Mouse (Mus musculus) mature B cell (primary cell): Measurements from ENCODE around the gene Larp1.

Source experiments
- in situ Hi-C: fragments of 300-500 bp; cut with MboI; formaldehyde crosslinking; loops from 2 replicates; pipeline ENCODE4 v1.14.3; 2019

The Larp1 gene

DNA sequence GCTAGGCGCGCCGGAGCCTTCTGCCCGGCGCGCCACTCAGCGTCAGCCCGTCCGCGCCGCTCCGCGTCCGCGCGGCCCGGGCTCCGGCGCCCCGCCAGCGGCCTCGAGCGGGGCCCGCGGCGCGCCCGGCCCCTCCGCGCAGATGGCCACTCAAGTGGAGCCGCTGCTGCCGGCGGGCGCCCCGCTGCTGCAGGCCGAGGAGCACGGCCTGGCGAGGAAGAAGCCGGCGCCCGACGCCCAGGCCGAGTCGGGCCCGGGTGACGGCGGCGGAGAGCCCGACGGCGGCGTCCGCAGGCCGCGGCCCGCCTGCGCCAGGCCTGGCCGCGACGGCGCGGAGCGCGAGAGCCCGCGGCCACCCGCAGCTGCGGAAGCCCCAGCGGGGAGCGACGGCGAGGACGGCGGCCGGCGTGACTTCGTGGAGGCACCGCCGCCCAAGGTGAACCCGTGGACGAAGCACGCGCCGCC, at the start of gene Larp1:
TSS of gene Larp1 (plus strand) at position 14 of the 465 bp plus-strand sequence.
- in situ Hi-C loops: no loop called here

DNA sequence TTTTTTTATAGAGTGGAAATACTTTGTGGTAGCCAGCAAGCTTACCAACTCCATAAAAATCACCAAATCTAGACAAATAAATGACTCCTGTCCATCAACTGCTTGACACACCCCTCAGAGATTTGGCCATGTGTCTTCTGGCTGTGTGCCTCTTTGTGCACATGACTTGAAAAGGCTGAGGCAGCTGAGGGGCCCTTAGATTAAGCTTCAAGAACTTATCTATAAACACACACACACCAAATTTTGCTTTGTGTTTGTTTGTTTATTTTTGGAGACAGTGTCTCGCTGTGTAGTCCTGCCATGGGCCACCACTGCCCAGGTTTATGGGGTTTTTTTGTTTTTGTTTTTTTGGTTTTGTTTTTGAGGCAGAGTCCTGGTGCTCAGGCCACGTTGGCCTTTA, 48.9 kb upstream of the Larp1 start:
- in situ Hi-C loops: loop anchor here (10.0 kb wide), 1 partner anchor 95 kb away; no protein-coding TSS in a partner anchor

GRCm38 (mm10) chr11:57962382-57963285, 46.2 kb upstream of the Larp1 start:
- in situ Hi-C loops: no loop called here

DNA sequence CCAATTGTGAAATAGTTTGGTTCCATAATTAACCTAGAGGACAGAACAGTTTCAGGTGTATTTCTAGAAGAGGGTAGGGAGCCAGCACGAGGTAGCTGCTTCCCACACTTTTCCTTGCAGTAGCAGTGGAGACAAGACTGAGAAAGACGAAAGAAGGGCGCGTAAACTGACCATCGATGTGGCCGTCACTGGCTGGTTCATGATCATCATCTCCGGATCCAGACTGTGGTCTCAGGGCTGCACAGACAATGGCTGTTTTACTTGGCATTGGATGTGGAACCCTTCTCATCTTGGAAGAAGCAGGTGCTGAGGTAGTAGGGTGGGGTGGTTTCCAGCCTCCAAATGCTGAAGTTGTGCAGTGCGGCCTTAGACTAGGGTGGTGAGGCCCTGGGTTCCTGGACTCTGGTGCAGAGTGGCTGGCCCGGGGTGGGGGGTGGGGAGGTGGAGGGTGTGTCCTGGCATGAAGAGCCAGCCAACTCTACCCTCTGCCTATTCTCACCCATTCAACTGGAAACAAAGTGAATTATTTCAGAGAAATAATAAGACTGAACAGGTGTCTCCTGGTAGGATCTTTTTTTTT, 45.5 kb upstream of the Larp1 start:
- in situ Hi-C loops: no loop called here

GRCm38 (mm10) chr11:57966630-57967029, 42.2 kb upstream of the Larp1 start:
- in situ Hi-C loops: no loop called here

DNA sequence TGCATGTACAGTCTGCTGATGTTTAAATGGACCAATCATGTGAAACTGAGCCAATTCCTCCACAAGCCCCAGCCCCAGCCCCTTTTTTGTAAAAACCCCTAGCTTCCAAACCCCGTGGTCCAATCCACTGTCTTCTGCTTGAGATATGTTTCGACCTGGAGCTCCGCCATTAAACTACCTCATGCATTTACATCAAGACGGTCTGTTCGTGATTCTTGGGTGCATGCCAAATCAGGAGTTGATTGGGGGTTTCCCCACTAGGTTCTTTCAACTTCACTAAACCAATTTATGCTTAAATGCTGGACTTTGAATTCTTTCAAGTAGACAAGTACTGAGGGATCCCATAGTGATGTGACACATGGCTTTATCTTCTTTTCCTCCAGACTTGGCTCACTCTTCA, 40.6 kb upstream of the Larp1 start:
- in situ Hi-C loops: no loop called here

DNA sequence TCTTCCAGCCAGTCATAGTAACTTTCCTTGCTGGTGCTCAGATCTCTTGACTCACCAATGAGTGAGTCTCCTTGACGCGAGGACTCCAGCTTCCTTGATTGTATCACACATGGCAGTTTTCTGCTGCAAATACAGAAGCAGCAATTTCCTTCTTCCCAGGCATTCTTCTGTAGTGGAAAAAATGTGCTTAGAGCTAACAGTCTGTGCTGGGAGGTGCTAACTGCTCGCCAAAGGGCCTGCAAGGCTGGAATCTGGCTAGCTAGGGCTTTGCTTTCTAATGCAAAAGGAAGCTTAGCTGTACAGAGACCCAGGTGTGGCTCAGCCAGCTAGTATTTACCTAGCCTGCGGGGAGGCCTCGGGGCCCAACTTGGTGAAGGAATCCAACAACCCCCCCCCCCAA, 38.3 kb upstream of the Larp1 start:
- in situ Hi-C loops: no loop called here

DNA sequence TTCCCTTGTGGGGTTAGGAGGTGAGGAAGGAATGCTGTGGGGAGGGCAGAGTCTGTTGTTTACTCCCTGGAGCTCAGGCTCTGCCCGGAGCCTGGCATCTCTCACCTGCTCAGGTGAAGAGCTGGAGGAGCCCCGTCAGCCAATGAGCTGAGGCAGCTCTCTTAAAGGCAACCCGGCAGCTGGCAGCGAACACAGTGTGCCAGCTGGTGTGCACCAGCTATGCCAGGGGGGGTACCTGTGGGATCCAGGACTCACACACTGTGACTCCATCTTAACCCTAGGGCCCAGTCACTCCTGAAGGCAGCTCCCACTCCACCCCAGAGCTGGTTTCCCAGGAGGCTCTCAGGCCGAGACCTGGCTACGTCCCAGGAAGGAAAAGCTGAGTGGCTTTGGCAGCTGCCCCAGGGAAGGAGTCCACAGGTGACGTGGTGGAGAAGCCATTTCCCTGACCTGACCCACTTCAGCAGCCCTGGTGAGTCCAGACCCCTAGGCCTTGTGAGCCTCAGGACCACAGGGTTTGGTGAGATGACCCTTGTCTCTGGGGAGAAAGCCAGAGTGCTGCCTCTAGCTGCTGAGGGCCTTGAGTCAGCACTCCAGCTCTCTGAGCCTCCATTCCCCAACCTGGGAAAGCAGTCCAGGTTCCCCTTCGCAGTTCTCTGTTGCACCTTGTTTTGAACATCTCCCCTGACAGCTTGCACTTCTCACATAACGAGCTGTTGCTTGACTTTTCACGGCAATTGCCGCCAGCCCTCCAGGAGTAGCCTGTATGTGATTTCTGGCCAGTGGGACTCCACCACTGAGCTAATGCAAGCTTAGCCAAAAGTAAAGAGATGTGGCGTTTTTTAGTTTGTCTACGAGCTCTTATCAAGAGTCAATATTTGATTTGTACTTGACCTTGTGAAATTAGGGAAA, 35.6 kb upstream of the Larp1 start:
- in situ Hi-C loops: no loop called here

GRCm38 (mm10) chr11:57973913-57974234, 35.0 kb upstream of the Larp1 start:
- in situ Hi-C loops: no loop called here

- in situ Hi-C loops: no loop called here
These were observed 33.0 kb upstream of the Larp1 start for GRCm38 (mm10) chr11:57975876-57976275.

DNA sequence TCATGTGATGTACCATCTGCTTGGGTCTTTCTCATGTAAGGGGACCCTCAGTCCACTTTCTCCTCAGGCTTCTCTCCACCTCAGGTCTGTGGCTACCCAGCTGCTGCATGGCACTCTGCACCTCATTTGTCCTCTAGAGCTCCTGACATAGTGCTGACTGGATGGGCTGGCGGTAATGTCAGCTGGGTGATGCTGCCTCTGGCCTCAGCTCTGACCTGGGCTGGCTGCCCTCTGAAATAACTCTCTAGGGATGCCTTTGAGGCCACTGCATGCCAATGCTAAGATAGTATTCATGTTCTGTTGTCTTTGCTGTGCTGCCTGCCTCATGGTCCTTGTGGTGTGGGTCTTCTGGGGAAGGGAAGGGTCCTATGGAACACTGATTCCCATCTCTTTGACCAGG, 31.2 kb upstream of the Larp1 start:
- in situ Hi-C loops: no loop called here

DNA sequence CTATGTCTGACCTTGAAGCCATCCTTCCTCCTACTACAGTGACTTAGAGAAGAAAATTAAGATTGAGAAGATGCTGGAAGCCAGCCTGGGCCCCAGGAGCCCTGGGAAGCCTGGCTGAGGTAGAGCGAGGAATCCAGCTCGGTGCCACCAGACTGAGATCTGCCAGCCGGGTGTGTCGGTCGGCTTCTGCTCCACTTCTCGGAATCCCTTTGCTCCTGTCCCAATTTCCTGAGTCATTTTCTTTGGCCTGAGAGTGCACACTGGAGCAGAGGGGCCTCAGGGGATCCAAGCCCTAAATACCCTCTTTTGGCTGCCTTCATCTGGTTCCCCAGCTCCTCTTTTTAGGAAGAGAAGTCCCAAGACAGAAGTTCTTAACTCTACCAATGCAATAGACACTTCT, 29.2 kb upstream of the Larp1 start:
- in situ Hi-C loops: no loop called here

GRCm38 (mm10) chr11:57981083-57981809, 27.6 kb upstream of the Larp1 start:
- in situ Hi-C loops: no loop called here

GRCm38 (mm10) chr11:57983480-57984342, 25.2 kb upstream of the Larp1 start:
- in situ Hi-C loops: no loop called here

DNA sequence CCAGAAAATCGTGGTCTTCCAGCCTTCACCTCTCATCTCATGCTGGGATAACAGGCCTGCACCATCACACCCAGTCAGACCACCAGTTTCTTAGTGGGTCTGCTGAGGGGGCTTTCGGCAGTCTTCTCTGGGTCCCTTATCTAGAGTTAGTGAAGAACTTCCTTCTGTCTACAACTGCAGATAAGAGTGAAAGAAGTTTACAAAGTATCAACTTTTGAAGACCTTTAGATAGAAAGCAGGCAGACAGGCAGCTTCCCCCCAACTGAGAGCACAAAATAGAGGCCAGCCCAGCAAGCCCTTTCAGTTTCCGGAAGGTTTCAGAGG, 24.6 kb upstream of the Larp1 start:
- in situ Hi-C loops: no loop called here

DNA sequence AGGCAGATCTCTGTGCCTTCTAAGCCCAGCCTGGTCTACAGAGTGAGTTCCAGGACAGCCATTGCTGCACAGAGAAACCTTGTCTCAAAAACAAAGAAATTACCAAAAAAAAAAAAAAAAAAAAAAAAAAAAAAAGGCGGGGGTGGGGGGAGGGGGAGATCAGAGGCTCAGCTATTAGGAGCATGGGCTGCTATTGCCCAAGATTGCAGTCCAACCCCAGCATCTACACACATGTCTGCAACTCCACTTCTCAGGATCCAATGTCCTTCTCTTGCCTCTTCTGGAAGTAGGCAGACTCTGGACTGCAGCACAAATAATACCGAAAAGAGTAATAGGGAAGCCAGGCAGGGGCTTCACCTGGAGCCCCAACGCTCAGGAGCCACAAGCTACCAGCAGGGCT, 23.4 kb upstream of the Larp1 start:
- in situ Hi-C loops: no loop called here

DNA sequence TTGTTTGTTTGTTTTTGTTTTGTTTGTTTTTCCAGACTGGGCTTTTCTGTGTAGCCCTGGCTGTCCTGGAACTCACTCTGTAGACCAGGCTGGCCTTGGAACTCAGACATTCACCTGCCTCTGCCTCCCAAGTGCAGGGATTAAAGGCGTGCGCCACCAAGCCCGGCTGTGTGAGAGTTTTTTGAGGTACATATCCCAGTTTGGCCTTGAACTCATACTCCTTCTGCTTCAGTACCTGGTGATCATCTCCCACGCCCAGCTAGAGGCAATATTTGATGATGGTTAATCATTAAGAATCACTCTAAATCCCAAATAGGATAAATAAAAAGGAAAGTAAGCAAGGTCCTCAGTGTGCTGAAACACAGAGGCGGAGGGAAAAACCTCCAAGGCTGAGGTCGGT, 22.8 kb upstream of the Larp1 start:
- in situ Hi-C loops: no loop called here

DNA sequence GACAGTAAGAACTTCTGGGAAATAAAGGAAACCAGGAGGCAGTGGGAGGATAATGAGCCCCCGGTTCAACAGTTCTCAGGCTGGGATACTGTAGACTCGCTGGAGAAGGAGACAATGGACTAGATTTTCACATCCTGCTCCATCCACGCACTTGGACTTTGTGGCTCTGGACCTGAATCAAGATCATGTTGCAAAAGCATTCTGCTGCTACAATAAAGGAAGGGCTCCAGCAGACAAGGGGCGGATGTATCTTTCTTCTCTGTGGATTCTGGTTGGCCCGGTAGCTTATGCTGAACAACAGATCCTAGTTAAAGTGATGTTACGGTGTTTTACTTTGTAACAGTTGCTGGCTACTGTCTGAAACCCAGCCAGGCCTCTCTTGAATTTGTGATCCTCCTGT, 22.4 kb upstream of the Larp1 start:
- in situ Hi-C loops: no loop called here

DNA sequence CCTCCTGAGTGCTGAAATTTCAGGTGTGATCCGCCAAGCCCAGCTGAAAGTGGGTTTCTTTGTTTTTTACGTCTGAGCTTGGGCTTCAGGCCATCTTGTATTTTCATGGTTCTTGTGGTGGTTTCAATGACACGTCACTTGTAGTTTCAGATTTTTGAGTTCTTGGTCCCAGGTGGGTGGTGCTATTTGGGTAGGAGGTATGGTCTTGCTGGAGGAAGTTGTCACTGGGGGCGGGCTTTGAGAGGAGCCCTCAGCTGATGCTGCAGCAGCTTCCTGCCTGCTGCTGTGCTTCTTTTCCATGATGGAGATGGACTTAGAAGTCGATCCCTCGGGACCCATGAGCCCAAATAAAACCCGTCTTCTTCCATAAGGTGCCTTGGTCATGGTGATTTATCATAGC, 22.0 kb upstream of the Larp1 start:
- in situ Hi-C loops: no loop called here

- in situ Hi-C loops: no loop called here
These were observed 10.7 kb upstream of the Larp1 start for GRCm38 (mm10) chr11:57998168-57998567.

GRCm38 (mm10) chr11:57998872-57999271, 10.0 kb upstream of the Larp1 start:
- in situ Hi-C loops: no loop called here
